Mouse (Mus musculus) right cerebral cortex, postnatal 10 days (tissue): Measurements from ENCODE around the gene Socs5.

ENCODE experiments used
- DNase-seq, 2 experiments: peaks; one replicate each; pipeline ENCODE4 v3.0.0; 2021; ENCODE audit warnings: low spot score in 2 of 2

Socs5 gene

DNA sequence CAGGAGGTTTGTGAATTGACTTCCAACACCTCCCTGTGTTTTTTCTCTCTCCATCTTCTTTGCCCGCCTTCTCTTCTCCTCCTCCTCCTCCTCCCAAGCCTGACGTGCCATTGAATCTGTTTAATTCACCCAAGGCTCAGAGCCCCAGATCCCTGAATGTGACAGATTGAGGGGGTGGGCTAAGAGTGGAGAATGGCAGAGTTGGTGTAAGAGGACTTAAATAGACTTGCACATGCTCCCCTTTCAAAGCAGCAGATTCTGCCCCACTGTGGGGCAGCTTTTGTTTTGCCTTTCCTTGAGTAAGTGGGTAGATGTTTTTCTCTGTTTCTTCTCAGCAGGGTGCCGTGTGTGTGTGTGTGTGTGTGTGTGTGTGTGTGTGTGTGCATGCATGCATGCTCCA lies 61.6 kb downstream of the Socs5 start:
- peak; percentile 47 to 68 for DNase-seq

DNA sequence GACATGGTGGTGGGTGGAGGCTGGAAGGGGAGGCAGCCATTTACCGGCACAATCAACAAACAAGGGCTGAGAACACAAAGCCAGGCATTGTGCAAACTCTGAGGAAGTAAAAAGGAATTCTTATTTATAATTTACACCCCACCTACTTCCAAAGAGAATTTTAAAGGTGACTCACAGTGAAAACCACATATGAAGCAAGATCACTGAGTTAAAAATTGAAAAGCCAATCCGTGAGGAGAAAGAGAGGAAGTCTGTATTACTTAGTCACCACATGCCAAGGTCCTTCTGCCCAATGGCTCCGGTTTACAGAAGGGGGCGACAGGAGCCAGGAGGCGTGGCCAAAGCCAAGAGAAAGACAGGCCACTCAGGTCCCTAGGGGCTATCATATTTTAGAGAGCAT lies 62.9 kb downstream of the Socs5 start:
- no peak for DNase-seq

DNA sequence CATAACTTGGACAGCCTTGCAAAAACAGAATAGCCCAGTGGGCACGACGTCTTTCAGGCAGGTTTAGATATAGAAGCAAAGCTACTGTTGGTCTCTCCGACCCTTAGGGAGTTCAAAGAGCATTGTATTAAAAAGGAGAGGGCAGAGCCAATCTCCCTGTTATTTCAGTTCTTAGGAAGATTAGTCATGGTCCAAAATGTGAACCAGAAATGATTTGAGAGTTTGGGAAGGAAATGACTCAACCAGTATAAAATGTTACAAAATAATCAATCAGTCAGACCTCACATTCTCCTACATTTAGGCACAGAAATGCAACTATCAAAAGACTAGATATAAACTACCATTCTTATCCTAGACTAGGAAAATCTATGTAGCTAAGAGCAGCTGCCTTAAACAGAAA lies 64.6 kb downstream of the Socs5 start:
- no peak for DNase-seq

DNA sequence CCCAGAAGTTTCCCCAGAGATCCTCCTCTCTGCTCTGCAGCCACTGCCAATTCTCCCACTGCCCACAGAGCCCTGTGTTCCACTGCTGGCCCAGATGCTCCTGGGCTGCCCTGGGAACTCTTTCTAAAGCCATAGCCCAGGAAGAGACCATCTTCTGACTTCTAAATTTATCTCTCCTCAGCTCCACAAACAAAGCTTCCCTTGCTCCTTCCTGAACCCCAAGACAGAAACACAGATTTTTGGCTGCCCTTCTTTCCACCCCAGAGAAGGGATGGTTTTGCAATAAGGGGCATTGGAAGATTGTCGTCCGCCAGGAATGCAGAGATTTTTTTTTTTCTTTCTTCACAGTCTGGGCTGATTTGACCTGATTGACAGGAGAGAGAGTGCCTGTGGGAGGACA lies 66.5 kb downstream of the Socs5 start:
- no peak for DNase-seq

DNA sequence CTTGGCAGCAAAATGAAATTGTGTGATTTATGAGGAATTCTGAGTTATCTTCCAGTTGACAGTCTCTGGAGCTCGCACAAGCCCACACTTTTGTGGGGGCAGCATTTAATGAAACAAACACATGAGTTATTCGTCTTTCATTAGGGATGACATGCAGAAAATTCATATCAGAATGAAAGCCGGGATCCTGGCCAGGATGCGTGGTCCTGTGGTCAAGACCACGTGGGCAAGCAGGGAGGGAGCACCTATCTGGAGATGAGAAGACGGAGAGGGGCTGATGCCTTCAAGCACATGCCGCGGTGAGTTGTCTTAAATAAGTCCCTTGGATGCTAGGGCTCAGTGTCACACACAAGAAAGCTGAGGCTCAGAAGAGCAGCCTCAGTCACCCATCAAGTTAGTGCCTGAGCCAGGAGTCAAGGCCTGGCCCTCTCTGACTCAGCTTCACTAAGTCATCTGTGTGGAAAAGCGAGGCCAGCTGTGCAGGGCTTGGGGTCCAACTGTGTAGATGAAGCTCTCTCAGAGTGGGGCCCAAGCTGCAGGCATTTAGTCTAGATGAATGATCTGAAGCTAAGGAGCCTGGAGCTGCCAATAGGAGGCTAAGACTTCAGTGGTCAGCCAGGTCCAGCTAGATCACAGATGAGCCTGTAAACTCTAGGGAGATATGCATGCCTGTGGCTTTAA lies 67.3 kb downstream of the Socs5 start:
- no peak for DNase-seq

DNA sequence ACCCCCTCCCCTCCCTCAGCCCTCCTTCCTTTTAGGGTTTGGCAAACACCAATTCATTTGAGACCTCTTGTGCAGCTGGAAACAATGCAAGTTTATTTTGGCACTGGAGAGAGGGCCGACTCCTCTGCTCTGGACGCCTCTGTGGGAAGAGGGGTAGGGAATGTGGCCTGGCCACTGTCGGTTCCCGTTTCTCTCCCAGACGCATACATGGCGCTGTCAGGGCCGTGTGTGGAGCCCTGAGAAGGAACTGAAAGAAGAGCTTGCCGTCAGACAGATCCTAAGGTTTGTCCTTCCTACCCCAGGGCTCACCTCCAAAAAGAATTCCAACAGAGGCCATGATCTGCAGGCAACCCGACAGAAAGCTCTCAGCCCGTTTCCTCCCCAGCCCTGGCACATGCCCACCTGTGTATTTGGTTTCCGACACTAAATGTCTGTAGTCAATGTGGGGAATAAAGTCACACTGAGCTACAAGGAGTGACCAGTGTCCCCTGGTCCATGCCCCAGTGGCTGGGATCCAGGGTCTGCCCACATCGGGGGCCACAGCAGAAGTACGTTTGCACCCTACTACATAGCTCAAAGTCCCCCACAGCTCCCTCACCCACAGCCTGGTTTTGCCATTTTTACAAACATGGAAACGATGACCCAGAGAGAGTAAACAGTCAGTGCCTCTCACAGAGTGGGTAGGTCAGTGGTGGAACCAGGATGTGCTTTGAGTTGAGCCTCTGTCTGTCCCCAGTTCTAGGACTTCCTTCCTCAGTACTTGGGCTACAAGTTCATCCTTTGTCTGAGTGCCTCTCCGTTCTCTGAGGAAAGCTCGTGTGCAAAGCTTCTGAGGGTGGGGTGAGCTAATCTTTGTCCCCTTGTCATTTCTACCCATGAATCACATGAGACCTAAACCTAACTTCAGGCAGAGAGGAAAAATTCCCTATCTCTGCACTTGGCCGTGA lies 68.9 kb downstream of the Socs5 start:
- no peak for DNase-seq

DNA sequence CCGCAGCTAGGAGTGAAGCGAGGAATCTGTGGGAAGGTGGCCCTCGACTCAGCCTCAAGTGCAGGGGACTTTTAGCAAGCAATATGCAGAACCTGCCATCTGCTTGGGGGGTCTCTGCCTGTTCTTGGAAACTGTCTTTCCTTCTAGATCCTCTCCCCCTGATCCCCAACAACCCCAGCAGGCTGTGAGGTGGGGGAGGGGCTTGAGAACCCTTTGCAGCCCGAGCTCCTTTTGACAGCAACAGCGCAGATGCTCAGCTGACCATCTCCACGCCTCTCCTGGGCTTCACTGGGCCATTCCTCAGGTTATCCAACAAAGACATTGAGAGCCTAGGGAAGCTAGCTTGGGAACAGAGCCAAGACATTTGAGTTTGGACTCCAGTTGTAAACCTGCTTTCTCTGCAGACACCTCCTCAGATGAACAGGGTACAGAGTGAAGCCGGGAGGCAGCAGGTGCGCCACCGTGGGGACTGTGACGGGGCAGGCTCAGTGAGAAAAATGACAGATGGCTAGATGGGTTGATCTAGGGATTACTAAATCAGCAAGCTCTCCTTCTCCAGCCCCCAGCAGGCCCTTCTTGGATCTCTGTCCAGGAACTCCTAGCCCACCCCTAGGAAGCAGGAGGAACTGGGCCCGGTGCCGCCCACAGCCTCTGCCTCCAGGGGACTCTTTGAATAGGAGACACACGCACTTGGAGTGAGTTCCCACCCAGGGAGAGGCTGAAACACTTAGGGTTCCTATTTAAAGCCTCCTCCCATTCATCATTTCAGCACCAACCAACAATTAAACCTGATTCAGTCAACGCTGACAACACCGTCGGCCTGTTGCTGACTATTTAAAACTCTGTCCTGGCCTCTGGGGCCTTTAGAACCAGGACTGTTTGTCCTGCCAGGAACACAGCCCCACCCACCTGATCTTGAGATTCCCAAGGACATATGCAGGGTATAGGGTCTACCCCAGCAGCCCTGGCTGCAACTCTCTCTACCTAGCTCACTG lies 71.4 kb downstream of the Socs5 start:
- peak; percentile 36 to 50 for DNase-seq

DNA sequence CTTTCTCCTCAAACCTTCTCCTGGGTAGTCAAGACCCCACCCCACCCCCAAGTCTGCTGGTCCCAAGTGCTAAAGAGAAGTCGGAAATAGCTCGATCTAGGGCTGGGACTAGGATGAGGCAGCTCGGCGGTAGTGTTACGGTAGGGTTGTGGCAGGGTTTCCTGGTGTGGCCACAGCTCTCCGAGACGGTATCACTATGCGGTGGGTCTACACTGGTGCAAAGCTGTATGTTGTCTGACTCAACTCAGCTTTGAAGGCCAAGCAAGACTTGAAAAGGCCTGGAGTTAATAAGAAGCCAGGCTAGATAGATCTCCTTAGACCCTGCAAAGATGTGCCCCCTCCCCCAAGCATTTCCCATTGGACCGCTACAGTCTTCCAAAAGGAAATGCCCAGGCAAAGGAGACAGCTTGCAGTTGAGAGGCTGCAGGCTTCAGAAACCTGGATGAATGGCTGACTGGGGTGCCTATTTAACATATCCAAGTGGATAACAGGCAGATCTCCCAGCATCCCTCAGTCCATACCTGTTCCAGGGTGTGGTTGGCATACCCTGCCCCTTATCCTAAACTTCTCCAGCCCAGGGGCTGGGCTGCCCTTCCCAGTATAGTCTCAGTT lies 72.6 kb downstream of the Socs5 start:
- no peak for DNase-seq

DNA sequence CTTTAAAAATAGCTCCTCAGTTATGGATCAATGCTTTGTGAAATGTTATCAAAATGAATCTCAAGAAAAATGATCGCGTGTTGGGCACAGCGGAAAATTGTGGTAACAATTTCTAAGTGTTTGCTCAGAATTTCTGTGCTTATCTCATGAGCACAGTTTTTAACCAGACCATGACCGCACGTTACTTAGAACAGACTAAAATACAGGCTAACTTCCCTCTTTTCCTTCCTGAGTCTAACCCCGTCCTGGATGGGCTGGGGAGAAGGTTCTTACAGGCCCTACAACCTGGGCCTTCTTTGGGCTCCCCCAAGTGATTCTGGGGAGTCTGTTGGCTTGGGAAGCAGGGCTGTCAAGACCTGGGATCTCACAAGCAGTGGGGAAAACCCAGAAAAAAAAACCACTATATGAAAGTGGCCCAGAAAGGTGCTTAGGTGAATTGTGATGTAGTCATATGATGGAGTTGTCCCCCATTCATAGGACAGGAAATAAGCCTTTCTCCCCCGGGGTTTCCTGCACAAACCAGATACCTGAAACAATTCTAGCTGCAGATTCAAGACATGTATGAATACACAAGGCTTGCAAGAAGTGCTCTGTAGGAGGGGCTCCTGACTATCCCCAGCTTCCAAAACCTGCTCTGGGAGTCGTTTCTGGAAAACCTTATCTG lies 74.3 kb downstream of the Socs5 start:
- DNase-seq: no peak

DNA sequence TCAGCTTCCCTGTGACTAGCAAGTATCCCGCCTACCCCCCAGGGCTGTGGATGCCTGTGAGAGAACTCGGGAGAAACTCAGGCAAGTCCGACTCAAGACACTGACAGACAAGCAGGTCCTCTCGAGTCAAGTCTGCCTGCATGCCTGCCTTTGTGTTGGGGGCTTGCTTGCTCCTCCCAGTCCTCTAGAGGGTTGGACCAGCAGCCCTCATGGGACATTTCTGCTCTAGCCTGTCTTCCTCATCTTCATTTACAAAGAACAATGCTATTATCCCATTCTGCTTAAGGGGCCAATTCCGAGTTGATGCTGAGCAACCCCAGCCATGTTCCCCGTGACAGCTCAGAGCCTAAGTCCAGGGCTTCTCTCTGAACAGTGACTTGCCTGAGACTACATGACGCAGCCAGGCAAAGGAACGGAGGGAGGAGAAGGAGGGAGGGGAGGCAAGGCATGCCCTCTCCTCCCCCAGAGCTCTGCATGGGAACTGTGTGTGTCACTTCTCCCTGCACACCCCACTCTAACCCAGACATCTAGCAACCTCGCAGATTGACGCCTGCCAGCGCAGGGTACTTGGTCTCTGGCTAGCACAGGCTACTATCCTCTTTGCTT lies 78.1 kb downstream of the Socs5 start:
- DNase-seq: no peak

DNA sequence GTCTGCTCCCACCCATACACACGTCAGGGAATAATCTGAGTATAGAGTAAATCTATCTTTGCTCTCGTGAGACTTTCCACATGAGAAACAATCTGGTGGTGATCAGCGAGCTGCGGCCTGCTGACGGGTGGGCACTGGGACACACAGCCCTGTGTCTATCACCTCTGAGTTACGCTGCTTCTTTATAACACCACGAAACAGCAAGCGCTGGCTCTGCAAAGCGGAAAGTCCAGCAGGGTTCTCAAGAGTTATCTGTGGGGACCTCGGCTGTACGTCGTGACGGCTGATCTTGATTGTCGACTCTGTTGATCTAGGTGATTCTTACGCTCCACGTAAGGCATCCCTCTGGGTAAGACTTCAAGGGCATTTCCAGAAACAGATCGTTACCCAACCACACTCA lies 79.5 kb downstream of the Socs5 start:
- no peak for DNase-seq
